Mouse (Mus musculus): Measurements from ENCODE around the gene Cntn2.
"Not testable (repeated sequence)": the region's sequence is repeated elsewhere in the genome, so short reads cannot be mapped to it uniquely, and the experiment has no call there.

Cntn2 gene

GRCm38 (mm10) chr1:132515339-132515738 is 27.7 kb downstream of the Cntn2 start:
- DNase-seq (ENCODE audit: extremely low read depth, low read depth, low spot score) = no peak

GRCm38 (mm10) chr1:132512106-132512505 is 30.9 kb downstream of the Cntn2 start:
- DNase-seq (ENCODE audit: extremely low read depth, low read depth, low spot score) = no peak

GRCm38 (mm10) chr1:132511521-132511920 is 31.5 kb downstream of the Cntn2 start:
- DNase-seq (ENCODE audit: extremely low read depth, low read depth, low spot score) = no peak

GRCm38 (mm10) chr1:132509771-132510170 is 33.3 kb downstream of the Cntn2 start:
- no peak for DNase-seq (ENCODE audit: extremely low read depth, low read depth, low spot score)

- DNase-seq (ENCODE audit: extremely low read depth, low read depth, low spot score) = no peak
Observed at GRCm38 (mm10) chr1:132506656-132507055, 36.4 kb downstream of the Cntn2 start.

GRCm38 (mm10) chr1:132506058-132506457 is 37.0 kb downstream of the Cntn2 start, which contains the start of gene Tmem81:
Gene Tmem81, plus strand, starts transcription at chr1:132506230.
- DNase-seq (ENCODE audit: extremely low read depth, low read depth, low spot score) = no peak

GRCm38 (mm10) chr1:132505155-132505554 is 37.9 kb downstream of the Cntn2 start:
- DNase-seq (ENCODE audit: extremely low read depth, low read depth, low spot score) = no peak

- no peak for DNase-seq (ENCODE audit: extremely low read depth, low read depth, low spot score)
Observed at GRCm38 (mm10) chr1:132500535-132500934, 42.5 kb downstream of the Cntn2 start.

GRCm38 (mm10) chr1:132483759-132484158 is 59.3 kb downstream of the Cntn2 start:
- DNase-seq (ENCODE audit: extremely low read depth, low read depth, low spot score) = no peak

GRCm38 (mm10) chr1:132483234-132483633 is 59.8 kb downstream of the Cntn2 start:
- no peak for DNase-seq (ENCODE audit: extremely low read depth, low read depth, low spot score)

GRCm38 (mm10) chr1:132481619-132482018 is 61.4 kb downstream of the Cntn2 start:
- no peak for DNase-seq (ENCODE audit: extremely low read depth, low read depth, low spot score)

- no peak for DNase-seq (ENCODE audit: extremely low read depth, low read depth, low spot score)
Observed at GRCm38 (mm10) chr1:132479438-132479837, 63.6 kb downstream of the Cntn2 start.

- no peak for DNase-seq (ENCODE audit: extremely low read depth, low read depth, low spot score)
Observed at GRCm38 (mm10) chr1:132476928-132477691, 65.9 kb downstream of the Cntn2 start, which contains the start of gene Rbbp5. Gene Rbbp5, plus strand, starts transcription at chr1:132477365.

- no peak for DNase-seq (ENCODE audit: extremely low read depth, low read depth, low spot score)
Observed at GRCm38 (mm10) chr1:132476575-132476927, 66.5 kb downstream of the Cntn2 start.

- DNase-seq (ENCODE audit: extremely low read depth, low read depth, low spot score) = no peak
Observed at GRCm38 (mm10) chr1:132474496-132474895, 68.6 kb downstream of the Cntn2 start.

GRCm38 (mm10) chr1:132472537-132472936 is 70.5 kb downstream of the Cntn2 start:
- DNase-seq (ENCODE audit: extremely low read depth, low read depth, low spot score) = no peak

GRCm38 (mm10) chr1:132471499-132471898 is 71.6 kb downstream of the Cntn2 start:
- no peak for DNase-seq (ENCODE audit: extremely low read depth, low read depth, low spot score)

- DNase-seq (ENCODE audit: extremely low read depth, low read depth, low spot score) = no peak
Observed at GRCm38 (mm10) chr1:132471032-132471431, 72.0 kb downstream of the Cntn2 start.

GRCm38 (mm10) chr1:132470031-132470430 is 73.0 kb downstream of the Cntn2 start:
- not testable (repeated sequence) for DNase-seq (ENCODE audit: extremely low read depth, low read depth, low spot score)

GRCm38 (mm10) chr1:132469519-132469918 is 73.5 kb downstream of the Cntn2 start:
- no peak for DNase-seq (ENCODE audit: extremely low read depth, low read depth, low spot score)

- DNase-seq (ENCODE audit: extremely low read depth, low read depth, low spot score) = no peak
Observed at GRCm38 (mm10) chr1:132468926-132469325, 74.1 kb downstream of the Cntn2 start.

- DNase-seq (ENCODE audit: extremely low read depth, low read depth, low spot score) = no peak
Observed at GRCm38 (mm10) chr1:132464651-132465050, 78.4 kb downstream of the Cntn2 start.

All from fat pad, adult 2 months (tissue).